Mouse (Mus musculus) embryonic fibroblast, embryonic 13.5 days (primary cell): ENCODE measurements at regions not wholly inside any gene's neighbourhood (a gene's known extent, or its start where the extent isn't known, plus 50 kb on each side); places are given as distances from the start of the nearest gene placed in this dataset.

Experiments used
- CTCF ChIP-seq: IDR thresholded peaks from 2 replicates; pipeline ENCODE4 v1.5.1; 2011; ENCODE audit warnings: mild to moderate bottlenecking, control low read depth, low read length, moderate library complexity, borderline replicate concordance; ENCODE audit not compliant: insufficient read depth
- POLR2A ChIP-seq: IDR thresholded peaks from 2 replicates; pipeline ENCODE4 v1.6.1; 2011; ENCODE audit warnings: low read depth, mild to moderate bottlenecking, control low read depth, low read length, moderate library complexity

- TF ChIP-seq POLR2A (no peak), CTCF (no peak)
Observed at GRCm38 (mm10) chr10:95059486-95060091, 115.0 kb upstream of the Plxnc1 start.
